Mouse (Mus musculus) naive thymus-derived CD4-positive, alpha-beta T cell, adult 5 months (primary cell): ENCODE measurements around the gene Ap2m1. TPM values are rescaled to one million over a fixed set of nuclear protein-coding genes. Genes with fewer than 3 reads are reported as not detected.

Experiments used
- polyA plus RNA-seq: library from polyadenylated mRNA; unstranded; fragments of 100-300 nt; shearing (Covaris generic); gene quantifications from one replicate; pipeline ENCODE4 v1.2.1, GENCODE M21; 2017

Gene Ap2m1
- 394 TPM for polyA plus RNA-seq

DNA sequence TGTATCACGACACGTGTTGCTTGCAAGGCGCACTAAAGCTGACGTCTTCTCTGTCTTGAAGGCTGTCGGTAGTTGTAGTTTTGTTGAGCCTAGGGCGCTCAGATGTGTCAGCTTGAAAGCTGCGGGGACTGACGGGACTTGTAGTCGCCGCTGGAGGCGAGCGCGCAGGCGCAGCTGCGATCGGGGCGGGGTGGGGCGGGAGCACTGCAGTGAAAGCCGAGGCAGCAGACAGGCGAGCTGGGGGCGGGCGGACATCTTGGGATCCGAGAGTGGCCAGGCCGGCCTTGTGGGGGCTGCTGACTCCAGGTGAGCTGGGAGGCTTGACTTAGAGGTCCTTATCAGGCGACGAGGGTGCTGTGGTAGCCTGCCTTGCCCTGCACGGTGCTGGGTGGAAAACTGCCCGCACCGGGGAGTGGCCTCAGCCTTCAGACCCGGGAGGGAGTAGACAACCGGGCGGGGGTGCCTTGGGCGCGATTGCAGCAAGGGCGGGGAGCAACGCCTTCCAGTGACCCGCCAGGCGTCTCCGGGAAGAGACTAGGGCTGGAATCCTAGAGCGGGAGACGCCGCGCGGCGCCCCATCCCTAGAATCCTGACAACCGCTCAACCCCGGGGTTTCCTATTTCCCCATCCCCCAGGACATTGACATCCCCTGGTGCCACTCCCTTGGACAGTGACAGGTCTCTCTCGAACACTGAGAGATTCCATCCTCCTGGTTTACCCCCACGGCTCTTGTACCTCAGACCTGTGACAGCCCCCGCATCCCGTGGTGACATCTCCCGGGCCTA lies at the start of gene Ap2m1:
Gene Ap2m1, plus strand, starts transcription at position 183 of the 785 bp plus-strand sequence.

DNA sequence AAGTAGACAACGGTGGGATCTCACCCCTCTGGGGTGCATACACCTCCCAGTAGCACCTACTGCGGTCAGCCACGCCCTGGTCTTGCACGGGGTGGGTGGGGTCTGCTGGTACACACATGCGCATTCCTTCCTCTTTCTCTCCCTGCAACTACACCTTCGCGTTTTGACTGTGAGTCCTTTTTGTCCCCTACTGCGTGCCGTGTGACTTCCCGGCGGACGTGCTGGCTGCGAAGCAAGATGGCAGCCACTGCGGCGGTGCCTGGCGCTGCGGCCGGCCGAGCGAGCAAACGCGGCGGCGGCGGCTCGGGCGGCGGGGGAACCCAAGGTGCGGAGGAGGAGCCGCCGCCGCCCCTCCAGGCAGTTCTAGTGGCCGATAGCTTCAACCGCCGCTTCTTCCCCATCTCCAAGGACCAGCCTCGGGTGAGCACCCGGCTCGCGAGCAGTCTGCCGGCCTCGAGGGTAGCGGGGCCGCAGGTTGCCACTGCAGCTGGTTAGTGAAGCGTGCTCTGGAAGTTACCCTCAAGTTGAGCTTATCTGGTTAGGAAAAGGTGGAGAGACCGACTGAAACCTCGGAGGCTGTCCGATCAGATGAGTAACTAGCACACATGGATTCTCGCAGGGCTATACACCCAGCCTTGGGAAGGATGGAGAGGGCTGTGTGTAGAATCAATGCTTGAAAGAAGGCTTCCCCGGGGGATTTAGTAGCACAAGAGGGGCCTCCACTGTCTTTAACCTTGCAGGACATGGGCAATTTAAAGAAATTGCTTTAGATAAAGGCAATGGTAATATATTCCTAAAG lies 36.4 kb upstream of the Ap2m1 start, which contains the start of gene Eif2b5:
Gene Eif2b5, plus strand, starts transcription at position 141 of the 799 bp plus-strand sequence.

DNA sequence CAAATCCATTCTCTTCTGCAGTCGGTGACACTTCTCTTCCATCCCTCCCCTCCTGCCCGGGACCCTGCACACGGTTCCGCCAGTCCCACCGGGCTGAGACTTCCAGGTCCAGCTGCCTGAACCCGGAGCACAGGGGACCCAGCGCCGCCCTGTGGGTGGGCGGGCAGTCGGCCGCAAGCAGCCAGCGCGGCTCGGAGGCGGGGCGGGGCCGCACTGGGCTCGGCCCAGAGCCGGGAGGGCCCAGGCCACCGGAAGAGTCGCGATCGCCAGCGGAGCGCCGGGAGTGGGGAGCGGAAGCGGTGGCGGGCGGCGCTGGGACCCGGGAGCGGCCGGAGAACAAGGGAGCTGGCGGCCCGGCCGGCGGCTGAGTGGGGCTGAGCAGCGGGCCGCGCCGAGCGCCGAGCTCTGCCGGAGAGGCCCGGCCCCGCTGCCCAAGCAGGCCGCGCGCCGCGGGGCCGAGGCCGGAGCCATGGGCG lies 18.5 kb upstream of the Ap2m1 start, which contains the start of gene Dvl3:
Gene Dvl3, plus strand, starts transcription at position 257 of the 476 bp plus-strand sequence.

DNA sequence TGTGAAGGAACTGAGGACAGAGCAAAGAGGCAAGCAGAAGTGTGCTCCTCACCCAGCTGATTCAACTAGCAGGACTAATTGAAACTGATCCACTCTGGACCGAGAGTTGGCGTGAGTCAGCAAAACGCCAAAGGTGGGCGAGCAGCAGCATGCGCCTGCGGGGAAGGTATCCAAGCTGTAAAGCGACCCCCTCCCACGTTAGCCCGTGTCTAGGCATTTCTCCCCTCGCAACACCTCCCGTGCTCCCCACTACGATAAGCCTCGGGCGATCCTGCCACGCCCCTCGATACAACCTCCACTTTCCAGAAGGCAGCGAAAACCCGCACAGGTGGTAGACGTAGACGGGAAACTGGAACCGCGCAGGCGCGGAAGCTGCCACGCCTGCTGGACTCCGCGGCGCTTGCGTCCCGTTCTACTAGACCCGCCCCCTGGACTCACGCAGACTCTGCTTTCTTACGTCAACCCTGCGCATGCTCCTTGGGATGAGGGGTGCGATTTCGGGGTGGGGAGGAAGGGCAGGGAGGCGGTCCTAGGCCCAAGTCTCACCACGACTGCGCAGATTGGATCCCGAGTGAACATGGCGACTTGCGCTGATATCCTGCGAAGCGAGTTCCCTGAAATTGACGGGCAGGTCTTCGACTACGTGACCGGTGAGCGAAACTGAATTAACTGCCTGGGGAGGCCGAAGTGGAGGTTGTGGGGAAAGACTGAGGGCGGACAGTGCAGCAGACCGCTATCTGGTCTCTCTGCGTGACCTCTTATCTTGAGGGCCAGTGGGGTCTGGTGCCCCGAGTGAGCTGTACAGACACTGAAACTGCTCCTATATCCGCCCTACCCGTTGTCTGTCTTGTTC lies 13.0 kb downstream of the Ap2m1 start, which contains the start of gene Abcf3:
Gene Abcf3, plus strand, starts transcription at position 482 of the 853 bp plus-strand sequence.

DNA sequence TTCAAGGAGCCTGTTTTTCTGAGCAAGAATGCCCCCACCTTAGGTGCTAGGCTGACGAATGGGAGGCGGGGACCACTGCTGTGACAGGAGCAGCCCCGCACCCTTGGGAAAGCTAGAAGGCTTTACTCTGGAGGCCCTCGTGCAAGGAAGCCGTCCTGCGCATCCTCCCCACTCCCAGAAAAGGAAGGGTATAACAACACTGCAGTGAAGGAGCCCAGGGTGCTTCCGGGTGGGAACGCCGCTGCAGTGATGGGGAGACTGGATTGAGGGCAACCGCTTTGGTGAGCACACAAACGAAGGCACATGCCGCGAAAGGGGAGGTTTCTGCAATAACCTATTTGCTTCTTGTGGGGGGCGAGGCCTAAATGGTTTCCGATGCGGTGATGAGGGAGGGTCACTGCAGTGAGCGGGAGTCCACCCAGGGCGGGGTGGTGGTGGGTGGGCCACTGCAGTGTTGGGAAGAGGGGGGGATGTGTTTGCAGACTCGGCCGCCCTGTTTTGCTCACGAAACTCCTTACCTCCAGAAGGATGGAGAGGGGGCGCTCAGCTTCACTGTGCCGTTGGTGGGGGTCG lies 54.2 kb downstream of the Ap2m1 start, which contains the start of gene Vwa5b2:
Gene Vwa5b2, plus strand, starts transcription at position 106 of the 573 bp plus-strand sequence.

Other genes starting within 250 kb of the Ap2m1 start
- gene Parl, start 233.1 kb upstream of the Ap2m1 start, polyA plus RNA-seq: 72.9 TPM
- not detected for gene Cyp2ab1, start 210.1 kb upstream of the Ap2m1 start, polyA plus RNA-seq
- 45.2 TPM for gene Abcc5, start 109.1 kb upstream of the Ap2m1 start, polyA plus RNA-seq
- 76.2 TPM for gene Eif2b5, start 36.7 kb upstream of the Ap2m1 start, polyA plus RNA-seq
- gene Dvl3, start 18.5 kb upstream of the Ap2m1 start, polyA plus RNA-seq: 22.0 TPM
- gene Abcf3, start 13.1 kb downstream of the Ap2m1 start, polyA plus RNA-seq: 84.1 TPM
- gene Vwa5b2, start 54.0 kb downstream of the Ap2m1 start, polyA plus RNA-seq: 0.16 TPM
- gene Eef1akmt4, start 76.1 kb downstream of the Ap2m1 start, polyA plus RNA-seq: 9.8 TPM
- not detected for gene Gm49333, start 76.1 kb downstream of the Ap2m1 start, polyA plus RNA-seq
- gene Alg3, start 76.3 kb downstream of the Ap2m1 start, polyA plus RNA-seq: 16.6 TPM
- gene Camk2n2, start 85.8 kb downstream of the Ap2m1 start, polyA plus RNA-seq: not detected
- not detected for gene Ece2, start 94.3 kb downstream of the Ap2m1 start, polyA plus RNA-seq
- gene Psmd2, start 116.2 kb downstream of the Ap2m1 start, polyA plus RNA-seq: 175 TPM
- 147 TPM for gene Eif4g1, start 132.8 kb downstream of the Ap2m1 start, polyA plus RNA-seq
- gene Fam131a, start 157.8 kb downstream of the Ap2m1 start, polyA plus RNA-seq: 1.2 TPM
- 50.7 TPM for gene Polr2h, start 182.2 kb downstream of the Ap2m1 start, polyA plus RNA-seq
- gene Clcn2, start 182.3 kb downstream of the Ap2m1 start, polyA plus RNA-seq: 4.6 TPM
- not detected for gene Chrd, start 197.6 kb downstream of the Ap2m1 start, polyA plus RNA-seq
- gene Thpo, start 199.0 kb downstream of the Ap2m1 start, polyA plus RNA-seq: not detected